Mouse (Mus musculus) neural tube, postnatal 0 days (tissue): ENCODE data around the gene Tgfbrap1. TPM values are rescaled to one million over a fixed set of nuclear protein-coding genes. Genes with fewer than 3 reads are reported as not detected.

Source experiments
- microRNA-seq: library from miRNA; unstranded; fragments of <30 nt; microRNA quantifications from one replicate; pipeline ENCODE4, GENCODE M21; 2016
- polyA plus RNA-seq: library from polyadenylated mRNA; unstranded; fragments of >200 nt; fragmentation: Nextera tagmentation; extraction: Ambion mirVana; gene quantifications from 2 replicates; pipeline ENCODE4 v1.2.1, GENCODE M21; 2015

Gene Tgfbrap1
- 10.2 and 12.2 TPM in 2 replicates for polyA plus RNA-seq

GRCm38 (mm10) chr1:43098031-43098984, at the start of gene Tgfbrap1, which contains the start of gene AI597479:
Gene Tgfbrap1, minus strand, starts transcription at chr1:43098637.
Gene AI597479, plus strand, starts transcription at chr1:43098710.

Small RNA genes within 50 kb of the gene (microRNA-seq; reads per million reads assigned to microRNA genes)
- gene Gm24001: not detected

Other genes starting within 250 kb of the Tgfbrap1 start
- 32.9 and 38.0 TPM in 2 replicates for gene Mrps9, start 247.4 kb downstream of the Tgfbrap1 start, polyA plus RNA-seq
- 10.4 TPM in 2 replicates for gene Gpr45, start 145.8 kb downstream of the Tgfbrap1 start, polyA plus RNA-seq
- gene AI597479, start 73 bp upstream of the Tgfbrap1 start, polyA plus RNA-seq: 23.4 and 25.1 TPM in 2 replicates
- 31.2 and 31.3 TPM in 2 replicates for gene Fhl2, start 98.3 kb upstream of the Tgfbrap1 start, polyA plus RNA-seq